Mouse (Mus musculus) midbrain, embryonic 14.5 days (tissue): ENCODE results near the gene Gk5. TPM values are rescaled to one million over a fixed set of nuclear protein-coding genes. Genes with fewer than 3 reads are reported as not detected.

ENCODE experiments used
- ATAC-seq: fragments of 200-750 bp; cut with Nextera tagmentation; 2 replicates; pipeline ENCODE4 v1.8.0; 2017; ENCODE audit warnings: moderate number of reproducible peaks, moderate library complexity; ENCODE audit not compliant: low FRiP score, low TSS enrichment
- DNase-seq: peaks from one replicate; pipeline ENCODE4 v3.0.0-alpha.2; 2015
- H3K27ac ChIP-seq: fragments of 300-500 bp; sonication (generic); replicated peaks from 2 replicates; pipeline ENCODE4 v1.5.1; 2014; ENCODE audit warnings: mild to moderate bottlenecking, low read depth, low read length, moderate library complexity
- H3K27me3 ChIP-seq: fragments of 300-500 bp; sonication (generic); 2 replicates; pipeline ENCODE4 v1.6.1; 2014; ENCODE audit warnings: low read length, control low read depth, mixed read lengths; ENCODE audit not compliant: control insufficient read depth, insufficient read depth
- H3K36me3 ChIP-seq: fragments of 300-500 bp; sonication (generic); 2 replicates; pipeline ENCODE4 v1.6.1; 2014; ENCODE audit warnings: low read length, control low read depth; ENCODE audit not compliant: control insufficient read depth, insufficient read depth
- H3K4me1 ChIP-seq: fragments of 300-500 bp; sonication (generic); 2 replicates; pipeline ENCODE4 v1.6.1; 2014; ENCODE audit warnings: mild to moderate bottlenecking, antibody characterized with exemption, low read length, control low read depth; ENCODE audit not compliant: control insufficient read depth, insufficient read depth
- H3K4me2 ChIP-seq: fragments of 300-500 bp; sonication (generic); 2 replicates; pipeline ENCODE4 v1.6.1; 2014; ENCODE audit warnings: mild to moderate bottlenecking, low read length, moderate library complexity
- H3K4me3 ChIP-seq: fragments of 300-500 bp; sonication (generic); replicated peaks from 2 replicates; pipeline ENCODE4 v1.5.1; 2014; ENCODE audit warnings: low read depth, low read length
- H3K9ac ChIP-seq: fragments of 300-500 bp; sonication (generic); replicated peaks from 2 replicates; pipeline ENCODE4 v1.6.1; 2014; ENCODE audit warnings: mild to moderate bottlenecking, low read length, moderate library complexity
- H3K9me3 ChIP-seq: fragments of 300-500 bp; sonication (generic); 2 replicates; pipeline ENCODE4 v1.6.1; 2016; ENCODE audit warnings: low read length, control low read depth, mixed read lengths; ENCODE audit not compliant: control insufficient read depth
- WGBS: fragments of 180-500 bp; shearing (Covaris S2); extraction: QIAGEN DNeasy Blood & Tissue Kit; methylation state at CpG from one replicate; pipeline ENCODE4 v1.1.7; 2014; 5-methylcytosine and 5-hydroxymethylcytosine counted together
- polyA plus RNA-seq: library from polyadenylated mRNA; unstranded; fragments of >200 nt; fragmentation: Nextera tagmentation; extraction: Ambion mirVana; gene quantifications from 2 replicates; pipeline ENCODE4 v1.2.1, GENCODE M21; 2014

Gene Gk5
- polyA plus RNA-seq, 1 experiment from 2014 or later = 2.8 TPM

GRCm38 (mm10) chr9:96196636-96197181 lies 77.5 kb downstream of the Gk5 start:
- no peaks in the 10 kb centered on the region for H3K36me3 ChIP-seq
- peak overlapping the region; percentile 98 for H3K4me2 ChIP-seq
- peak overlapping the region; percentile 88 for H3K4me3 ChIP-seq
- peak; percentile 67 for DNase-seq
- H3K9me3 ChIP-seq = no peaks in the 10 kb centered on the region
- WGBS = under 1% methylated on average over 20 of the region's 20 CpGs
- peak overlapping the region; percentile 78 for H3K27ac ChIP-seq
- ATAC-seq = no peak
- H3K4me1 ChIP-seq = 0 out of 2 replicates have a peak, but pooled peaks cover 10% of the 10 kb centered on the region
- H3K9ac ChIP-seq = peak overlapping the region; percentile 69
- H3K27me3 ChIP-seq = no peaks in the 10 kb centered on the region

DNA sequence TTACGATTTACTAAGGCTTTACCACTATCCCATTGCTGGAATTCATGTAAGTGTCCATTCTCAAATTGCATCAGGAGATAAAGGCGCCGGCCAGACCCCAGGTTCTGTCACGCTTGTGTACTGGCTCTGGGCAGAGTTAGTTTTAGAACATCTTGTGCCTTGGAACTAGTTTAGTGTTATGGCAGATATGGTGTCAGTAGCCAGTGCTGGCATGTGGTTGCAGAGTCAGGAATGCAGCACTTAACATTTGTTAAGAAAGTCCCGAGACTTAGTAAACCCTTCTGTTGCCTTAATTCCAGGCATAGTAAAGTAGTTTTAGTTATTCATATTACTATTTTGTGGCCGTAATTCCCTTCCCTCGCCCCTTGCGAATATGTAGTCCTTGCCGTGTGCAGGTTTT lies 78.6 kb downstream of the Gk5 start:
- 82% methylated on average over 9 of the region's 9 CpGs for WGBS
- Histone ChIP-seq H3K4me3 (no peak overlapping the region), H3K27me3 (no peaks in the 10 kb centered on the region), H3K4me1 (0 out of 2 replicates have a peak, but pooled peaks cover 10% of the 10 kb centered on the region), H3K9ac (peak overlapping the region; percentile 69; the same call in 1 of the 2 replicates), H3K36me3 (no peaks in the 10 kb centered on the region), H3K9me3 (no peaks in the 10 kb centered on the region), H3K27ac (no peak overlapping the region), H3K4me2 (peak overlapping the region; percentile 98; the same call in 1 of the 2 replicates)
- DNase-seq (no peak), ATAC-seq (no peak)

DNA sequence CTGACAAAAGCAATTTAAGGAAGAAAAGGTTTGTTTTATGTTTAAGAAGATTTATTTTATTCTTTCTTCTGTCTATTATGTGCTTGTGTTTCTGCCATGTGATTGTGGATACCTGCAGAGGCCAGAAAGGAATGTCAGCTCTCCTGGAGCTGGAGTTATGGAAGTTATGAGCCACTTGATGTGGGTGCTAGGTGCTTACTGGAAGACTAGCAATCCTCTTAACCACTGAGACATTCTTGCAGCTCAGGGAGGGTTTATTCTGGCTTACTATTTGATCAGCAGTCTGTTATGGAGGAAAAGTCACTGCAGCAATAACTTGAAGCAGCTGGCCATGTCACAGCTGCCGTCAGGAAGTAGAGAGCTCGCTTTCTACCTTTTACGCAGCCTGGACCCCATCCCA lies 84.5 kb downstream of the Gk5 start:
- 92% methylated on average over 3 of the region's 3 CpGs for WGBS
- H3K27me3 ChIP-seq = no peaks in the 10 kb centered on the region
- no peaks in the 10 kb centered on the region for H3K36me3 ChIP-seq
- ATAC-seq (no peak), DNase-seq (no peak)
- H3K4me1 ChIP-seq = no peaks in the 10 kb centered on the region
- H3K4me3 ChIP-seq = no peak overlapping the region
- no peak overlapping the region for H3K27ac ChIP-seq
- no peak overlapping the region for H3K4me2 ChIP-seq
- no peak overlapping the region for H3K9ac ChIP-seq
- no peaks in the 10 kb centered on the region for H3K9me3 ChIP-seq

GRCm38 (mm10) chr9:96207428-96207827 lies 88.3 kb downstream of the Gk5 start:
- H3K4me2 ChIP-seq = no peak overlapping the region

GRCm38 (mm10) chr9:96213036-96213645 lies 94.0 kb downstream of the Gk5 start:
- H3K9me3 ChIP-seq = no peaks in the 10 kb centered on the region
- H3K9ac ChIP-seq = no peak overlapping the region
- DNase-seq (no peak), ATAC-seq (no peak)
- H3K4me2 ChIP-seq = no peak overlapping the region
- no peaks in the 10 kb centered on the region for H3K27me3 ChIP-seq
- H3K36me3 ChIP-seq = no peaks in the 10 kb centered on the region
- no peak overlapping the region for H3K27ac ChIP-seq
- no peak overlapping the region for H3K4me3 ChIP-seq
- no peaks in the 10 kb centered on the region for H3K4me1 ChIP-seq
- WGBS = 93% methylated on average over 3 of the region's 3 CpGs

More at GRCm38 (mm10) chr9:96207428-96207827, 88.3 kb downstream of the Gk5 start:
- DNase-seq (no peak), ATAC-seq (no peak)
- Histone ChIP-seq H3K9ac (no peak overlapping the region), H3K27me3 (no peaks in the 10 kb centered on the region), H3K4me1 (no peaks in the 10 kb centered on the region), H3K9me3 (no peaks in the 10 kb centered on the region), H3K4me3 (no peak overlapping the region), H3K27ac (no peak overlapping the region), H3K36me3 (no peaks in the 10 kb centered on the region)
- WGBS = 96% methylated on average over 3 of the region's 3 CpGs

- 96% methylated on average over 2 of the region's 2 CpGs for WGBS
- Histone ChIP-seq H3K9ac (no peak overlapping the region), H3K9me3 (no peaks in the 10 kb centered on the region), H3K27ac (no peak overlapping the region), H3K27me3 (no peaks in the 10 kb centered on the region), H3K36me3 (no peaks in the 10 kb centered on the region), H3K4me1 (no peaks in the 10 kb centered on the region), H3K4me2 (no peak overlapping the region), H3K4me3 (no peak overlapping the region)
- DNase-seq = no peak
- ATAC-seq = no peak
Measured at GRCm38 (mm10) chr9:96214171-96214570, 95.0 kb downstream of the Gk5 start.

DNA sequence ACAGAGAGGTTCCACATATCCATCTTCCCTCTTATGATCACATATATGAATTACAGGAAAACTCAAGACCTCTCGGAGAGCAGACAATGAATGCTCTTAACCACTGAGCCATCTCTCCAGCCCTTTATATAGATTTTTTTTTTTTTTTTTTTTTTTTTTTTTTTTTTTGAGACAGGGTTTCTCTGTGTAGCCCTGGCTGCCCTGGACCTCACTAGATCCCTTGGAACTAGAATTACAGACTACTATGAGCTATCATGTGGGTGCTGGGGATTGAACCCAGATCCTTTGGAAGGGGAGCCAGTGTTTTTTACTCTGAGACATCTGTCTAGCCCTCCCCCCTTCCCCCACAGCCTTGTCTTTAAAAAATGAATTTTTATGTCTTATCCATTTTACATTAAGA lies 98.1 kb downstream of the Gk5 start:
- Histone ChIP-seq H3K9ac (no peak overlapping the region), H3K4me1 (no peaks in the 10 kb centered on the region), H3K9me3 (no peaks in the 10 kb centered on the region), H3K27me3 (no peaks in the 10 kb centered on the region), H3K4me3 (no peak overlapping the region), H3K36me3 (no peaks in the 10 kb centered on the region), H3K4me2 (no peak overlapping the region), H3K27ac (no peak overlapping the region)
- WGBS = 96% methylated on average over 1 of the region's 1 CpGs
- no peak for DNase-seq
- ATAC-seq = no peak

DNA sequence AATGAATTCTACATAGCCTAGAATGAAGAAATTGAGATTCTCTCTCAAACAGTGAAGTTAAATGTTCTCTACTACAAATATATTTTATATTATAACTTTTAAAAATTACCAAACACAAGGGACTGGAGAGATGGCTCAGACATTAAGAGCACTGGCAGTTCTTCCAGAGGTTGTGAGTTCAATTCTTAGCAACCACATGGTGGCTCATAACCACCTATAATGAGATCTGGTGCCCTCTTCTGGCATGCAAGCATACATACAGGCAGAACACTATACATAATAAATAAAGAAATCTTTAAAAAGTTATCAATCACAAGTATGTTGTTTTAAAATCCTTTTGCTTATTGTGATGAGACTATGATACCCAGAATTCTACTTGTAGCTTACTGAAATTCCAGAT lies 98.6 kb downstream of the Gk5 start:
- no peaks in the 10 kb centered on the region for H3K36me3 ChIP-seq
- no peak overlapping the region for H3K4me2 ChIP-seq
- H3K27me3 ChIP-seq = no peaks in the 10 kb centered on the region
- DNase-seq (no peak), ATAC-seq (no peak)
- no peak overlapping the region for H3K4me3 ChIP-seq
- no peak overlapping the region for H3K9ac ChIP-seq
- no peaks in the 10 kb centered on the region for H3K4me1 ChIP-seq
- H3K27ac ChIP-seq = no peak overlapping the region
- H3K9me3 ChIP-seq = no peaks in the 10 kb centered on the region

GRCm38 (mm10) chr9:96219114-96219669 lies 100.0 kb downstream of the Gk5 start:
- no peak overlapping the region for H3K4me3 ChIP-seq
- H3K4me2 ChIP-seq = no peak overlapping the region
- H3K27ac ChIP-seq = no peak overlapping the region
- H3K27me3 ChIP-seq = no peaks in the 10 kb centered on the region
- H3K4me1 ChIP-seq = no peaks in the 10 kb centered on the region
- ATAC-seq = no peak
- 44% methylated on average over 2 of the region's 2 CpGs for WGBS
- no peaks in the 10 kb centered on the region for H3K9me3 ChIP-seq
- DNase-seq = peak; percentile 31
- H3K9ac ChIP-seq = no peak overlapping the region
- H3K36me3 ChIP-seq = no peaks in the 10 kb centered on the region
